Mouse (Mus musculus) intestine, embryonic 15.5 days (tissue): ENCODE results near the gene AY761185. TPM values are rescaled to one million over a fixed set of nuclear protein-coding genes. Genes with fewer than 3 reads are reported as not detected.
"Not testable (repeated sequence)": the region's sequence is repeated elsewhere in the genome, so short reads cannot be mapped to it uniquely, and the experiment has no call there.

Experiments
- ATAC-seq: fragments of 200-750 bp; cut with Nextera tagmentation; 2 replicates; pipeline ENCODE4 v1.8.0; 2017; ENCODE audit warnings: moderate TSS enrichment, moderate library complexity
- H3K27ac ChIP-seq: fragments of 300-500 bp; sonication (generic); 2 replicates; pipeline ENCODE4 v1.5.1; 2015; ENCODE audit warnings: mild to moderate bottlenecking, inconsistent platforms
- H3K27me3 ChIP-seq: fragments of 300-500 bp; sonication (generic); replicated peaks from 2 replicates; pipeline ENCODE4 v1.6.1; 2015; ENCODE audit warnings: inconsistent platforms
- H3K36me3 ChIP-seq: fragments of 300-500 bp; sonication (generic); 2 replicates; pipeline ENCODE4 v1.6.1; 2015; ENCODE audit warnings: inconsistent platforms
- H3K4me1 ChIP-seq: fragments of 300-500 bp; sonication (generic); replicated peaks from 2 replicates; pipeline ENCODE4 v1.6.1; 2015; ENCODE audit warnings: inconsistent platforms
- H3K4me2 ChIP-seq: fragments of 300-500 bp; sonication (generic); replicated peaks from 2 replicates; pipeline ENCODE4 v1.6.1; 2015; ENCODE audit warnings: mild to moderate bottlenecking, inconsistent platforms
- H3K4me3 ChIP-seq: fragments of 300-500 bp; sonication (generic); replicated peaks from 2 replicates; pipeline ENCODE4 v1.5.1; 2015; ENCODE audit warnings: inconsistent platforms
- H3K9ac ChIP-seq: fragments of 300-500 bp; sonication (generic); 2 replicates; pipeline ENCODE4 v1.6.1; 2015; ENCODE audit warnings: inconsistent platforms
- H3K9me3 ChIP-seq: fragments of 300-500 bp; sonication (generic); 2 replicates; pipeline ENCODE4 v1.6.1; 2016; ENCODE audit warnings: inconsistent platforms
- WGBS: fragments of 180-500 bp; shearing (Covaris S2); methylation state at CpG from one replicate; pipeline ENCODE4 v1.1.7; 2015; 5-methylcytosine and 5-hydroxymethylcytosine counted together
- polyA plus RNA-seq: library from polyadenylated mRNA; unstranded; fragments of >200 nt; fragmentation: Nextera tagmentation; extraction: Ambion mirVana; gene quantifications from 2 replicates; pipeline ENCODE4 v1.2.1, GENCODE M21; 2015

The AY761185 gene
- polyA plus RNA-seq: not detected in 2 replicates

DNA sequence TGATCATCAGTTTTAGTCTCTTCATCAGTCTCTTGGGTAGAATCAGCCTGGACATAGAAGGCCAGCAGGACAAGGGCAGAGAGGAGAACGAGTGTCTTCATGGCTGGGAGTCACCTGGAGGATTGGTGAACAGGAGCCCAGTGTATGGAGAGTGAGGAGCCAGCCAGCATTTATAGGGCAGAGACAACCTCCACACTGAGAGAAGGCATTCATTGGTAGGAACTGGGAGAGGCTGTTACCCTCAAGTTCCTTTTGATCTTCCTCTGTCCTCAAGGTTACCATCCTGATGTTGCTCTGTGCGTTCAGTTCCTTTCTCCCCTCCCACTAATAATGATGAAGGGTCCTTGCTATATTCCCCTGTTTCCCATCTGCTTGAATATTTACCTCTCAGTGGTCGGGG lies at the start of gene AY761185:
TSS of gene AY761185 (minus strand) at position 101 of the 400 bp plus-strand sequence.
- Histone ChIP-seq H3K4me2 (no peak within 1 kb of the TSS), H3K27me3 (no peaks in the 10 kb centered on the region), H3K9me3 (no peaks in the 10 kb centered on the region), H3K27ac (no peak within 1 kb of the TSS), H3K36me3 (no peaks in the 10 kb centered on the region), H3K4me3 (no peak within 1 kb of the TSS), H3K4me1 (no peaks in the 10 kb centered on the region), H3K9ac (no peak within 1 kb of the TSS)
- ATAC-seq: no peak
- 73% methylated on average over 3 of the region's 3 CpGs for WGBS

DNA sequence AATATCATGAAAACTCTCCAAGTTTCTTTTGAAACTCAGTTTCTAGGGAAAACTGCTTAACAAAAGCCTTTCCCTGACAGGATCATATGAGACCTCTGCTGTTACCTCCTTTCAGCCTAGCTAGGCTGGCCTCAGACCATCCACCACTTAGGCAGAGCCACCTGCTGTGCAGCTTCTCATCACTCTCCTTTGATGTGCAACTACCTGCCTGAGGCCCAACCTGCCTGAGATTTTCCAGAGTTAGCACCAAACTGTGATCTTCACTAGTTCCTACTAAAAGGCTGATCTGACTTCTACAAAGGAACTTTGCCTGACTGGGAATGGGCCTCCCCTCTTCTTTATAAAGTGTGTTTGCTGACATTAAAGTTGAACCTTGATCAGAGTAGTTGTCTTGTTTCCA lies 49.5 kb upstream of the AY761185 start:
- not testable (repeated sequence) for H3K4me1 ChIP-seq, H3K27ac ChIP-seq, H3K36me3 ChIP-seq, H3K9me3 ChIP-seq, H3K4me3 ChIP-seq, H3K4me2 ChIP-seq, ATAC-seq, H3K27me3 ChIP-seq, H3K9ac ChIP-seq

DNA sequence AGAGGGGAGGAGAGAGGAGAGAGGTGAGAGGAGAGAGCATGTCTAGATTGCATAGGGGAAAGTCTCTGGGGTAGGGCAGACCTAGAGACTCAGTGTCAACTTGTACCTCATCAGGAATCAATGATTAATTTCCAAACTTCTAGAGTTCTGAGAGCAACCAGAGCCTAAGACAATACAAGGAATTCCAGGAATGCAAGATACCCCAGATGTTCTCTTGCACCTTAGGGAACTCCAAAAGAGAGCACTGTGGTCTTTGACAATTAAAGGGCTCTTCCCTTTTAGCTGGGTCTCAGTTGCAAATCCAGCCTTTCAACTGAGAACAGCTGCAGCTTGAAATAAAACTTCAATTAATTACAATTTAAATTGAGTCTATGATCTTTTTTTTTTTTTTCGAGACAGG lies 35.3 kb upstream of the AY761185 start:
- ATAC-seq: no peak
- Histone ChIP-seq H3K4me1 (no peaks in the 10 kb centered on the region), H3K4me3 (no peak overlapping the region), H3K9me3 (no peaks in the 10 kb centered on the region), H3K9ac (no peak overlapping the region), H3K27me3 (no peaks in the 10 kb centered on the region), H3K27ac (no peak overlapping the region), H3K4me2 (no peak overlapping the region), H3K36me3 (no peaks in the 10 kb centered on the region)
- 42% methylated on average over 1 of the region's 1 CpGs for WGBS

DNA sequence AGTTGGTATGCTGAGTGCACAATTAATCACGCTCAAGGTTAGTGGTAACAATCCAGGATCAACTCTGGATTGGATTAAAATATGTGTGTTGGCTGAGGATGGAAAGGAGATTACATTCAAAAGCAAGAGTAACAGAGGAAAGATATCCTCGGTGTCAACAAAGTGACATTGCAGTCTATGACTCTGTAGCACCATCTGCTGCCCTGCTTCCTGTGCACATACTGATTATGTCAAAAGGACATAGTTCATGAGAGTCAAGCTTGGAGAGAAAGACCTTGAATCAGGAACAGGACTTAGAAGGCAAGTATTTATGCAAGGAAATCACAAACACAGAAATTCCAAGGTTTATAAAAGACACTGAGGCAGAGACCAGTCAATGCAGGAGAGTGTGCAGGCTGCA lies 20.0 kb upstream of the AY761185 start:
- Histone ChIP-seq H3K4me2 (no peak overlapping the region), H3K4me3 (no peak overlapping the region), H3K9me3 (no peaks in the 10 kb centered on the region), H3K27ac (no peak overlapping the region), H3K36me3 (no peaks in the 10 kb centered on the region), H3K27me3 (no peaks in the 10 kb centered on the region), H3K9ac (no peak overlapping the region), H3K4me1 (no peaks in the 10 kb centered on the region)
- 71% methylated on average over 2 of the region's 2 CpGs for WGBS
- no peak for ATAC-seq

DNA sequence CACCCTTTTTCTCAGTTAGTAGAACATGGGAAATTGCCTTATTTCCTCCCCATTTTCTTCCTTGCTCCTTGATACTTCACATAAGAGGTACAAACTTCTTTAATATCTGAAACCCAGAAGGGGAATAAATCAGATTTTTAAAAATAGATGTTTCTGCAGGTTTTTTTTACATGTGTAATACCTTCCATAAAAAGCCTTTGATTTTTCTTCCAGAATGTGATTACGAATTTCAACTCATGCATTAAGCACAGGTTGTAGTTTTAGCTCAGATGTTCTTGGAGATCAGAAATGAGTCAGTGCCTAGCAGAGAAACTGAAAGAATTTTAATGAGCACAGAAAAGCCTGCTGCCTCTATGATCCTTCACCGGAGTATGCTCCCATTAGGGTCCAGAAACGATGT lies 22.5 kb downstream of the AY761185 start, which contains the start of gene Gm6040:
TSS of gene Gm6040 (minus strand) at position 101 of the 400 bp plus-strand sequence.
- Histone ChIP-seq H3K9me3 (no peaks in the 10 kb centered on the region), H3K36me3 (no peaks in the 10 kb centered on the region), H3K27me3 (no peaks in the 10 kb centered on the region), H3K9ac (no peak within 1 kb of the TSS), H3K4me2 (no peak within 1 kb of the TSS), H3K27ac (no peak within 1 kb of the TSS), H3K4me3 (no peak within 1 kb of the TSS), H3K4me1 (no peaks in the 10 kb centered on the region)
- no peak for ATAC-seq
- WGBS: 82% methylated on average over 3 of the region's 3 CpGs

DNA sequence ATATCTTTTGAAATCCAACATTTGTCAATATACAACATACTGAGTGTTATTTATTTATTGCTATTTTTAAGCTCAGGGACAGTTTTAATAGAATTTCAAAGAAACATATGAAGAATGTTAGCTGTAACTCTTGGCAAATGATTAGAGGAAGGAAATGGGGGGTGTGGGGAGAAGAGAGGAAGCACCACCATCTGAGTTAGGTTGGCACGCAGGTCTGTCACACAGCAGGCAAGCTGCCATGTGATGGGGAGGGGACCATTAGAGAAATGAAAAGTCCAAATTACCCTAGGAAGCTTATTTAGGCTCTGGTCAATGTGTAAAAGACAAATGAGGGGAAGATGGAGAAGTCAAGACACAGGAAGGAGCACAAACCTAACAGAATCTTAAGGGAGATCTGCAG lies 32.2 kb downstream of the AY761185 start:
- Histone ChIP-seq H3K9me3 (no peaks in the 10 kb centered on the region), H3K27me3 (no peaks in the 10 kb centered on the region), H3K27ac (no peak overlapping the region), H3K4me3 (no peak overlapping the region), H3K4me1 (no peaks in the 10 kb centered on the region), H3K9ac (no peak overlapping the region), H3K4me2 (no peak overlapping the region), H3K36me3 (no peaks in the 10 kb centered on the region)
- 83% methylated on average over 1 of the region's 1 CpGs for whole genome bisulfite sequencing
- no peak for ATAC-seq

DNA sequence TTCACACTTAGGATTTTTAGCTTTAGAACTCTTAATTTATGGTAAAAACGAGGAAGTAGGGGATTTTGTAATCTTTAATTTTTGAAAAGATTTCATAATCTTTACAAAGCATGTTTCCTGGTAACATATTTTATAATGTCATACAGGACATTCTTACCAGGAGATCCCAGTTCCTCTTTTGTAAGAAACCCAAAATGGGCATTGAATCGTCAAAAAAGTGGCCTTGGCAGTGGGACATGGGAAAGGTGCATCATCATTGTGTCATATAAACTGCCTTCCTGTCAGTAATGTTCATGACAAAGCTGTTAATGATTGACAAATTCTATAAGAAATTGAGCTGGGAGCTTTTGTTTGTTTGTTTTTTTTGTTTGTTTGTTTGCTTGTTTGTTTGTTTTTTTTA lies 36.3 kb downstream of the AY761185 start:
- no peaks in the 10 kb centered on the region for H3K9me3 ChIP-seq
- H3K36me3 ChIP-seq: no peaks in the 10 kb centered on the region
- H3K9ac ChIP-seq: no peak overlapping the region
- 64% methylated on average over 2 of the region's 2 CpGs for WGBS
- H3K27ac ChIP-seq: no peak overlapping the region
- no peak overlapping the region for H3K4me2 ChIP-seq
- no peaks in the 10 kb centered on the region for H3K4me1 ChIP-seq
- H3K27me3 ChIP-seq: no peaks in the 10 kb centered on the region
- H3K4me3 ChIP-seq: no peak overlapping the region
- no peak for ATAC-seq

DNA sequence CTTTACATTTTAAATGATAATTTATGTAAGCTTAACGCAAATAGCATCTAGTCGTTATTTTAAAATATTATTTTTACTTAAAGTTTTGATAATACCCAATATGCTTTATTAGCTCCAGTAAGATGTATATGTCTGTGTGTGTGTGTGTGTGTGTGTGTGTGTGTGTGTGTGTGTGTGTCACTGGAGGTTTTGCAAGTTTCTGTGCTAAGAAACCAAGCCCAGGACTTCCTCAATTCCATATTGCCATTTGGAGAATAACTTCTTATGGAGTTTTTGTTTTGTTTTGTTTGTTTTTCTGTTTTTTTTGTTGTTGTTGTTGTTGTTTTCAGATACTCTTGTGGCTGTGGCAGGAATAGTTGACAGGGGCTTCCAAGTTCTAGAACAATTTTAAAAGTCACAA lies 37.4 kb downstream of the AY761185 start:
- Histone ChIP-seq H3K4me2 (no peak overlapping the region), H3K4me3 (no peak overlapping the region), H3K27me3 (no peaks in the 10 kb centered on the region), H3K9me3 (no peaks in the 10 kb centered on the region), H3K9ac (no peak overlapping the region), H3K36me3 (no peaks in the 10 kb centered on the region), H3K27ac (no peak overlapping the region), H3K4me1 (no peaks in the 10 kb centered on the region)
- ATAC-seq: no peak
- 90% methylated on average over 2 of the region's 2 CpGs for WGBS

DNA sequence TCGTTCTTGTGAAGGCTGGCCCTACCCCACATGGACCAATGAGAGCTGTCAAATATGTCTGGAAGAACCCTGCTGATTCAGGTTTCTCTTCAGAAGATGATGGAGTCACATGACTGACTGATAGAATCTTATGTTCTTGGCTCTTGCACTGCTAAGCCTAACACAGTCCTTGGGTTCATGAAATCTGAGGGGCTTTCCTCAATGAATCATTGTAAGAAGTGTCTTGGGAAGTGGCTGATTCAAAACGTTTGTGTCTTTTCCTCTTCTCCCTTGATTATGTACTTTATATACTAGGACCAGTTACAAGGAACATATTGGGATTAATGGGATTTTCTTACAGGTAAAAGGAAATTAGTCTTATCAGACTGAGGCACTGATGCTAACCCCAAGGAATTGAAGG lies 42.0 kb downstream of the AY761185 start, which contains the start of gene Gm15056:
TSS of gene Gm15056 (minus strand) at position 101 of the 400 bp plus-strand sequence.
- Histone ChIP-seq H3K4me1 (no peaks in the 10 kb centered on the region), H3K9ac (no peak within 1 kb of the TSS), H3K27ac (no peak within 1 kb of the TSS), H3K36me3 (no peaks in the 10 kb centered on the region), H3K4me2 (no peak within 1 kb of the TSS), H3K4me3 (no peak within 1 kb of the TSS), H3K9me3 (no peaks in the 10 kb centered on the region), H3K27me3 (no peaks in the 10 kb centered on the region)
- ATAC-seq: no peak
- WGBS: 37% methylated on average over 2 of the region's 2 CpGs

Other genes with a start within 250 kb of the AY761185 start
- gene Defb33, start 52.0 kb downstream of the AY761185 start, polyA plus RNA-seq: not detected in 2 replicates
- gene Gm15056, start 42.1 kb downstream of the AY761185 start, polyA plus RNA-seq: not detected in 2 replicates
- not detected in 2 replicates for gene Gm6040, start 22.6 kb downstream of the AY761185 start, polyA plus RNA-seq
- gene Defa21, start 80.8 kb upstream of the AY761185 start, polyA plus RNA-seq: not detected in 2 replicates
- gene Defa23, start 110.3 kb upstream of the AY761185 start, polyA plus RNA-seq: not detected in 2 replicates
- not detected in 2 replicates for gene Defa35, start 120.3 kb upstream of the AY761185 start, polyA plus RNA-seq
- not detected in 2 replicates for gene Defa25, start 139.7 kb upstream of the AY761185 start, polyA plus RNA-seq
- not detected in 2 replicates for gene Gm14851, start 151.3 kb upstream of the AY761185 start, polyA plus RNA-seq
- gene Defa30, start 189.9 kb upstream of the AY761185 start, polyA plus RNA-seq: 0.85 TPM in 1 of 2 replicates, not detected in the other
- not detected in 2 replicates for gene Defa22, start 217.6 kb upstream of the AY761185 start, polyA plus RNA-seq
- not detected in 2 replicates for gene Defa31, start 246.9 kb upstream of the AY761185 start, polyA plus RNA-seq